Mouse (Mus musculus) intestine, embryonic 16.5 days (tissue): ENCODE data around the gene Gm21915. TPM values are rescaled to one million over a fixed set of nuclear protein-coding genes. Genes with fewer than 3 reads are reported as not detected.

Experiments used
- ATAC-seq: fragments of 200-750 bp; cut with Nextera tagmentation; 2 replicates; pipeline ENCODE4 v1.8.0; 2017; ENCODE audit warnings: moderate TSS enrichment, moderate library complexity
- H3K27ac ChIP-seq: fragments of 300-500 bp; sonication (generic); 2 replicates; pipeline ENCODE4 v1.5.1; 2014; ENCODE audit warnings: mild to moderate bottlenecking, low read length
- H3K27me3 ChIP-seq: fragments of 300-500 bp; sonication (generic); replicated peaks from 2 replicates; pipeline ENCODE4 v1.6.1; 2014; ENCODE audit warnings: low read length, control low read depth, mixed read lengths; ENCODE audit not compliant: control insufficient read depth, insufficient read depth
- H3K36me3 ChIP-seq: fragments of 300-500 bp; sonication (generic); 2 replicates; pipeline ENCODE4 v1.6.1; 2014; ENCODE audit warnings: low read length, control low read depth; ENCODE audit not compliant: control insufficient read depth, insufficient read depth
- H3K4me1 ChIP-seq: fragments of 300-500 bp; sonication (generic); 2 replicates; pipeline ENCODE4 v1.6.1; 2014; ENCODE audit warnings: low read length, control low read depth, mixed read lengths; ENCODE audit not compliant: control insufficient read depth, insufficient read depth
- H3K4me2 ChIP-seq: fragments of 300-500 bp; sonication (generic); 2 replicates; pipeline ENCODE4 v1.6.1; 2014; ENCODE audit warnings: low read depth, low read length, control low read depth
- H3K4me3 ChIP-seq: fragments of 300-500 bp; sonication (generic); 2 replicates; pipeline ENCODE4 v1.5.1; 2014; ENCODE audit warnings: mild to moderate bottlenecking, low read length
- H3K9ac ChIP-seq: fragments of 300-500 bp; sonication (generic); 2 replicates; pipeline ENCODE4 v1.6.1; 2014; ENCODE audit warnings: low read depth, low read length
- H3K9me3 ChIP-seq: fragments of 300-500 bp; sonication (generic); 2 replicates; pipeline ENCODE4 v1.6.1; 2016; ENCODE audit warnings: low read length, control low read depth; ENCODE audit not compliant: control insufficient read depth
- WGBS: fragments of 180-500 bp; shearing (Covaris S2); extraction: QIAGEN DNeasy Blood & Tissue Kit; methylation state at CpG from one replicate; pipeline ENCODE4 v1.1.7; 2014; 5-methylcytosine and 5-hydroxymethylcytosine counted together
- polyA plus RNA-seq: library from polyadenylated mRNA; unstranded; fragments of >200 nt; fragmentation: Nextera tagmentation; extraction: Ambion mirVana; gene quantifications from 2 replicates; pipeline ENCODE4 v1.2.1, GENCODE M21; 2015

Gene Gm21915
- polyA plus RNA-seq, result not detected in 2 replicates

DNA sequence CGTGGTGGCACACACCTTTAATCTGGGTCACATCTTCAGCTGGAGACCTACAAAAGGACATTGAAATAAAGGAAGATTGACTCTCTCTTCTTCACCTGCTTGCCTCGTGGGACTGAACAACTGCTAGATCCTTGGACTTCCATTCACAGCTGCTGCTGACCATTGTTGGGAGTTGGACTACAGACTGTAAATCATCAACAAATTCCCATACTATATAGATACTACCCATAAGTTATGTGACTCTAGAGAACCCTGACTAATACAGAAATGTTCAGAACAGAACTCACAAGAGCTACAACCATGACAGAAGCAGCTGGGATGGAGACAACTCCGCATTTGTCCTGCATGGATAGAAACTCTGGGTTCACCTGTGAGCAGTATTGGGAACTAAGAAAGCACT lies at the start of gene Gm21915:
Gene Gm21915, plus strand, starts transcription at position 301 of the 400 bp plus-strand sequence.
- H3K4me1 ChIP-seq, result peaks cover 4% of the 10 kb centered on the region; the same call in 1 of the 2 replicates
- H3K4me3 ChIP-seq, result no peak within 1 kb of the TSS
- H3K36me3 ChIP-seq, result no peaks in the 10 kb centered on the region
- no peak within 1 kb of the TSS for H3K27ac ChIP-seq
- H3K9ac ChIP-seq, result no peak within 1 kb of the TSS
- no peak for ATAC-seq
- no peaks in the 10 kb centered on the region for H3K27me3 ChIP-seq
- no peaks in the 10 kb centered on the region for H3K9me3 ChIP-seq
- 85% methylated on average over 3 of the region's 3 CpGs for WGBS
- H3K4me2 ChIP-seq, result no peak within 1 kb of the TSS

DNA sequence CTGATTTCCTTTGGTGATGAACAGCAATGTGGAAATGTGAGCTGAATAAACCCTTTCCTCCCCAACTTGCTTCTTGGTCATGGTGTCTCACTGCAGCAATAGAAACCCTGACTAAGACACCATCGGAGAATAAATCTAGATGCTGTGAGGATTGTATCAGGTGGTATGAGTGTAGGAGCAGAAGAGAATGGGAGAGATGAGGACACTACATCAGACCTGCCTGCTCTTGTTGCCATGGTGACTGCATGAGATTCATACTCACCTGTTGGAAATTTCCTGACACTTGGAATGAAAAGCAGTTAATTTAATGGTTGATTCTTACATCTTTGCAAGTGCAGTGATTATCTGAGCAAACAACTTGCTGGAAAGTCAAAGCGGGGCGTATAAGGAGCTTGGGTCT lies 48.1 kb upstream of the Gm21915 start:
- no peak for ATAC-seq
- H3K4me2 ChIP-seq, result no peak overlapping the region
- 92% methylated on average over 3 of the region's 3 CpGs for WGBS
- no peak overlapping the region for H3K4me3 ChIP-seq
- H3K9me3 ChIP-seq, result no peaks in the 10 kb centered on the region
- H3K27ac ChIP-seq, result no peak overlapping the region
- H3K27me3 ChIP-seq, result peaks cover 2% of the 10 kb centered on the region
- H3K9ac ChIP-seq, result no peak overlapping the region
- H3K36me3 ChIP-seq, result no peaks in the 10 kb centered on the region
- peaks cover 4% of the 10 kb centered on the region; the same call in 1 of the 2 replicates for H3K4me1 ChIP-seq

DNA sequence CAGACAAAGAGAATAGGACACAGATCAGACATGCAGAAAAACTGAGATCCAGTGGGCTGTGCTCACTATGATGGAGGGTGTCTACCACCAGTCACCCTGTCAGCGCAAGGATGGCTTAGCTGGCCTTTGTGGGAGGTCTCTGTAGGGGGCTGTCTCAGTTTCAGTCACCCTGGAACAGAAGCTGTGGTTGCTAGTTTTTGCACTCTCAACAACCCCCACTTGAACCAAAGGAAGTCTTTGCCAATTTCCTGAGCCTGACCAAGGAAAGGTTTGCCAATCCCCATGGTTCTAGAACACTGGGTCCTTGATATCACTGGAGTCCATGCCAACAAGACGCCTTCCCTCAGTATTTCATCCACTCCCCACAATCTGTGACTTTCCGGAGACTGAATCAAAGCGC lies 47.6 kb upstream of the Gm21915 start:
- ATAC-seq, result no peak
- H3K36me3 ChIP-seq, result no peaks in the 10 kb centered on the region

DNA sequence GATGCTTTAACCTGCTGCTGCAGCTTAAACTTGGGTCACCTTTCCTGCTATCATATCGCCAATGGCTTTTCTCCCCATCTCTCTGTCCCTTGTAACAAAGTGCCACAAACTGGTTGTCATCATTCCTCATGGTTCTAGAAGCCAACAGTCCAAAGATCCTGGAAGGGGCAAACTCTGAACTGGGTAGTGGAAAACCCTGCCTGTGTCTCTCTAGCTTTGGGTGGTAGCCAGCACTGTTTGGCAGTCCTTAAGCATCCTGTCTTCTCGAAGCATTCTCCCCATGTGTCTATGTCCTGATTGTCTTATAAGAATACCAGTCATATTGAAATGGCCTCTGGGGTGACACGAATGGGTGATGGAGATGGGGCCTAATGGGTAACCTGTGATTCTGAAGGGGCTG lies 45.1 kb upstream of the Gm21915 start:
- Histone ChIP-seq H3K4me3 (no peak overlapping the region), H3K9me3 (no peaks in the 10 kb centered on the region), H3K9ac (no peak overlapping the region), H3K27me3 (0 out of 2 replicates have a peak, but pooled peaks cover 2% of the 10 kb centered on the region), H3K36me3 (no peaks in the 10 kb centered on the region), H3K4me2 (no peak overlapping the region), H3K27ac (no peak overlapping the region), H3K4me1 (no peaks in the 10 kb centered on the region)
- no peak for ATAC-seq
- WGBS, result 74% methylated on average over 3 of the region's 3 CpGs

More for the DNA sequence above, 47.6 kb upstream of the Gm21915 start:
- no peak overlapping the region for H3K27ac ChIP-seq
- H3K4me1 ChIP-seq, result no peaks in the 10 kb centered on the region
- WGBS, result 86% methylated on average over 4 of the region's 4 CpGs
- no peaks in the 10 kb centered on the region for H3K9me3 ChIP-seq
- no peak overlapping the region for H3K4me3 ChIP-seq
- H3K4me2 ChIP-seq, result no peak overlapping the region
- H3K27me3 ChIP-seq, result peaks cover 2% of the 10 kb centered on the region; the same call in 1 of the 2 replicates
- H3K9ac ChIP-seq, result no peak overlapping the region

DNA sequence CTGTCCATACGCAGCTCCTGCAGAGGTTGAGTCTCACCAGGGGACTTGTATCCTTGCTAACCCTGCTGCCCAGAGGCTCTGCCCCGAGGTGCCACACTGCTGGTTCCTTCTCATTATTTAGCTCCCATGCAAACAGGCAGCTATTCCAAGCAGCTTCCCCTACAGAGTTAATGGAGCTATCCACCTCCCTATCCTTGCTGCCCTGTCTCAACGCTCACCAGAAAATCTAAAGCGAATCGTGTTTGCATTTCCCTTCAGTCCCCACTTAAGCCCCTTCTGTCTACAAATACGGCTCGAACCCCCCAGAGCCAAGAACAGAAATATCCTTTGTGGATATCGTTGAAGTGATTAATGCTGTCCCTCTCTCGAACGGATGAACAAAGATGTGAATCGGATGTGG lies 43.8 kb upstream of the Gm21915 start:
- Histone ChIP-seq H3K27ac (no peak overlapping the region), H3K9me3 (no peaks in the 10 kb centered on the region), H3K4me1 (no peaks in the 10 kb centered on the region), H3K9ac (no peak overlapping the region), H3K4me3 (no peak overlapping the region), H3K27me3 (0 out of 2 replicates have a peak, but pooled peaks cover 2% of the 10 kb centered on the region), H3K36me3 (no peaks in the 10 kb centered on the region), H3K4me2 (no peak overlapping the region)
- 38% methylated on average over 11 of the region's 11 CpGs for WGBS
- no peak for ATAC-seq

DNA sequence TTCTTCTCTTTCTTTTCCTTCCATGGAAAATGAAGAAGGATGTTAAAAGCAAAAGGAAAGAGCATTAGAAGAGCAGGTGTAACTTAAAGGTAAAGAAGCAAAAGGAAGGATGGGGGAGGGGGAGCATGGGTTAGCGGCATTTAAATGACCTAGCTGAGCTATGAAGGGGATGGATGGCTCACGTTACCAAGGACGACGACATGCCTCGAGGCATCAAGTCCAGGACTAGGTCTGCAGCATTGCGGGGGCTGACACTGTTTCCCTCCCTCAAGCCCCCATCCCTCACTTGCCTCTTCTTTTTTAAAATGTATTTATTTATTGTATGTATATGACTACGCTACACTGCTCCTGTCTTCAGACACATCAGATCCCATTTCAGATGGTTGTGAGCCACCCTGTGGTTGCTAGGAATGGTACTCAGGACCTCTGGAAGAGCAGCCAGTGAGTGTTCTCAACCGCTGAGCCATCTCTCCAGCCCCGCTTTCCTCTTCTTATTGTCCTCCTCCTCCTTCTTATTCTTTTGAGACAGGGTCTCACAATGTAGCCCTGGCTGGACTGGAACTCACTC lies 43.2 kb upstream of the Gm21915 start:
- H3K9ac ChIP-seq, result no peak overlapping the region
- 46% methylated on average over 9 of the region's 9 CpGs for WGBS
- H3K36me3 ChIP-seq, result no peaks in the 10 kb centered on the region
- H3K4me1 ChIP-seq, result no peaks in the 10 kb centered on the region
- no peak for ATAC-seq
- no peak overlapping the region for H3K27ac ChIP-seq
- H3K9me3 ChIP-seq, result no peaks in the 10 kb centered on the region
- H3K4me3 ChIP-seq, result no peak overlapping the region
- H3K4me2 ChIP-seq, result no peak overlapping the region
- H3K27me3 ChIP-seq, result 0 out of 2 replicates have a peak, but pooled peaks cover 2% of the 10 kb centered on the region

DNA sequence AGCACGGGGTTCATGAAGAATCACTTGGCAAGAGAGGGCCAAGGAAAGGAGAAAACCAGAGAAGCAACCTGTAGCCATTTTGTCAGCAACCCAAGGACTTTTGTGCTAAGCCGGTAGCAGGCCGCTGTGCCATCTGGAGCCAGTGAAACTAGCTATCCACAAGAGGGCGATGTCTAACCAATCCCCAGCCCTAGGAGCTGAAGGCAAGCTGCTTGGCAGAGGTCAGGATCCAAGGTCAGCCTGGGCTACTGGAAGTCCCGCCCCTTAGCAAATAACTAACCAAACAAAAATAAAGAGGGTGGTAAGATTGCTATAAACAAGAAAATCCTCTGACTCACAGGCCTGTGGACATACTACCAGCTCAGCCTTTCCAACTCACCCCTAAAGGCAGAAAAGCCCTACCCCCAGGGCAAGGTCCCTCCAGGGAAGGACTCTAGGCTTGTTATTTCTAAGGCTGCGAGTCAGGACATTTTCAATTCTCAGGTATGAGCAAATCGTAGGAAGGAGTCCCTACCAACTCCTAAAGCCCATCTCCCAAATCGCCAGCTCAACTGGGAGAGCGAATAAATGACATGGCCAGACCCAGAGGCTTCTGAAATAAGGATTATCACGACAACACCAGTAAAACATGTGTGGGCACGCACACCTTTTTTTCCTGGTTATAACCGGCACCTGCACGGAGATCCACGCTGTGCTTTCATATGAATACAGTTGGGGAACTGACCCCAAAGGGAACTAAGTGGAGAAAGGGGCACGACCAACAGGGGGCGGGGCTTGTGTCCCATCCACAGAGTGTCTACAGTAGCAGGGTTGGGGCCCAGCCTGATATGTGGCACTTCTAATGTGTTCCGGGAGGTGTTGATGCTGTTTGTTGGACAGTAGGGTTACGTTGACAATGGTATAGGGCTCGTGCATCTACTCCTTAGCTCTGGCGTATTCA lies 42.0 kb upstream of the Gm21915 start:
- no peak overlapping the region for H3K4me3 ChIP-seq
- no peaks in the 10 kb centered on the region for H3K9me3 ChIP-seq
- H3K4me1 ChIP-seq, result no peaks in the 10 kb centered on the region
- H3K27ac ChIP-seq, result no peak overlapping the region
- ATAC-seq, result no peak; the same call in 1 of the 2 replicates
- H3K4me2 ChIP-seq, result no peak overlapping the region
- 68% methylated on average over 20 of the region's 20 CpGs for whole genome bisulfite sequencing
- H3K36me3 ChIP-seq, result no peaks in the 10 kb centered on the region
- H3K9ac ChIP-seq, result no peak overlapping the region
- 0 out of 2 replicates have a peak, but pooled peaks cover 2% of the 10 kb centered on the region for H3K27me3 ChIP-seq

DNA sequence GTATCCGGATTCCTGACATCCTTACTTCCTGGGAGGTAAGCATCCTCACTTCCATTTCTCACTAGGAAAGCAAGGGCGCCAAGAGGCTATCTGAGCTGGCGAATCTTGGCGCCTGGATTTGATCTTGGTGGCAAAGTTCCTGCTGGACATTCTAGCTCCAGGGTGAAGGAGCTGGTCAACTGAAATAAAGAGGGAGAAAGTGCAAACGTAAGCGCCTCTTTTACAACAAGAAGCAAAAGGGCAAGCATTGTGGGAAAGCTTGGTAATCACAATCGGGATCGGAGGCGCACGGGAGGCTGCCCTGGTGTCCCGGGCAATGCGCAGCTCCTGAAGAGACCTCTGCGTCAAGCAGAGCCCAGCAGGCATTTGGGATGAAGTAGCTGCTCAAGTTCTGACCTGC lies 41.0 kb upstream of the Gm21915 start:
- Histone ChIP-seq H3K4me2 (no peak overlapping the region), H3K9ac (no peak overlapping the region), H3K9me3 (no peaks in the 10 kb centered on the region), H3K27me3 (0 out of 2 replicates have a peak, but pooled peaks cover 2% of the 10 kb centered on the region), H3K27ac (no peak overlapping the region), H3K4me3 (no peak overlapping the region), H3K36me3 (no peaks in the 10 kb centered on the region), H3K4me1 (no peaks in the 10 kb centered on the region)
- 58% methylated on average over 13 of the region's 13 CpGs for WGBS
- ATAC-seq, result no peak

DNA sequence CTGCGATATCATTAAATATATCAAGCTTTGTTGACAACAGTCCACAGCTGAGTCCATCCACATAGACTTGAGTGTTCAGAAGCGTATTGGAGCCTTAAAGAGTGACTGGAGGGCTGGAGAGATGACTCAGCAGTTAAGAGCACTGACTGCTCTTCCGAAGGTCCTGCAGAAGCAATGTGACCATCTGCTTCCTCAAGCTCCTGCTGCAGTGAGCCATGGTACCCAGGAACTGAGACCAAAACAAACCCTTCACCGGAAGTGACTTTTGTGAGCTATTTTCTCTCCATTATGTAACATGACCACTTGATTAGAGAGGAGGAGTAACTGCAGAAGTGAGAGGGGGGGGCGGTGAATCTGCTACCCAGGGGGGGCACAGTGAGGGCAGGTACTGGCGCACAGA lies 39.3 kb upstream of the Gm21915 start:
- no peak overlapping the region for H3K4me3 ChIP-seq
- H3K36me3 ChIP-seq, result no peaks in the 10 kb centered on the region
- no peak overlapping the region for H3K4me2 ChIP-seq
- H3K27ac ChIP-seq, result no peak overlapping the region
- no peaks in the 10 kb centered on the region for H3K4me1 ChIP-seq
- WGBS, result 46% methylated on average over 6 of the region's 6 CpGs
- no peaks in the 10 kb centered on the region for H3K9me3 ChIP-seq
- no peak for ATAC-seq
- H3K9ac ChIP-seq, result no peak overlapping the region
- no peaks in the 10 kb centered on the region for H3K27me3 ChIP-seq
